Mouse (Mus musculus): Measurements from ENCODE around the gene Il31ra.

DNA sequence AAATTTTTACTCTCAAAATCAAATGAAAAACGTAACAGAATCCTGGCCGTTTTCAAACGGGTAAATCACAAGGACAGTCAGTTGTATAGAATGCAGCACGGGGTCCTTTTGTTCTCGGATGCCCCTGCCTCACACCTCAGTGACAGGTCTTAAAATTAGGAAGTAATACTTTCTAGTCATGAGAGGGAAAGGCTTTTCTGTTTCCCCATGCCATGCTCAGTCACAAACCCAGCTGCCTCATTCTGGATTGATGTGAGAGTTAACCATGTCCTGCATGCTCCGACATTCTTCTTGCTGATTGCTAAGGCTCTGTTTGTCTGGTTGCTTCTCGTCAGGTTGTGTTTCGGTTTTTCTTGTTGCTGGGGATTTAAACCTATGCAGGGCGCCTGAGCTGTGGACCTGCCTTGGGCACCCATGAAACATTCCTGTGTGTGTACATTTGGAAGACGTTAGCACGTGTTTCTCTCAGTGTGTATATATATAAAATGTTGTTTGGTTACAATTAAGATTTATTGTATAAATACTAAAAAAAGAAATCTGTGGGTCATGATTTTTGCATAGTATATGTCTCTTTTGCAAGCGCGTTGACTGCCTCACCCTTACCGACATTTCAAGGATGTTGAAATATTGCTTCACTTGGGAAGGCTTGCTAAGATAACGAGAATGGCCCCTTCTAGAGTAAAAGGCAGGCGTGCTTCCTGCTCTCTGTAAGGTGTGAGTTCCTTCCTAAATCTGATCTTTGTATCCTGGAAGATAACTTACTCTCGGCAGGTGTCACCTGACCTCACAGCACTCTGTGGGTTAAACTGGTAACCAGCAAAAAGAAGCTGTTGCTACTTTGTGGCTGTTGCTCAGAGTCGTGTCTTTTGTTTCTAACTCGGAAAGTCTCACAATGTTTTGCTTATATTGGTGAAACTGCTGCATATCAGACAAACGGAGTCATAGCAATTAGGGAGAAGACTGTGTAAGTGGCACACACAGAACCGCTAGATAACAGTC lies 120.1 kb downstream of the Il31ra start:
- TF ChIP-seq CTCF (IDR thresholded peaks at IDR 0.05; ENCODE audit: borderline replicate concordance, control insufficient read depth, extremely low read depth, insufficient read depth, low read length, poor library complexity) (no peak), POLR2A (IDR thresholded peaks at IDR 0.05; ENCODE audit: control insufficient read depth, extremely low read depth, insufficient read depth, low read length, poor library complexity) (no peak)

Measured in thymus, adult 2 months (tissue).